Mouse (Mus musculus): ENCODE data around the gene Sectm1a.
A peak's percentile ranks its signal among the peaks of the same experiment; 100 is the strongest.
"Not testable (repeated sequence)": the region's sequence is repeated elsewhere in the genome, so short reads cannot be mapped to it uniquely, and the experiment has no call there.

Gene Sectm1a

DNA sequence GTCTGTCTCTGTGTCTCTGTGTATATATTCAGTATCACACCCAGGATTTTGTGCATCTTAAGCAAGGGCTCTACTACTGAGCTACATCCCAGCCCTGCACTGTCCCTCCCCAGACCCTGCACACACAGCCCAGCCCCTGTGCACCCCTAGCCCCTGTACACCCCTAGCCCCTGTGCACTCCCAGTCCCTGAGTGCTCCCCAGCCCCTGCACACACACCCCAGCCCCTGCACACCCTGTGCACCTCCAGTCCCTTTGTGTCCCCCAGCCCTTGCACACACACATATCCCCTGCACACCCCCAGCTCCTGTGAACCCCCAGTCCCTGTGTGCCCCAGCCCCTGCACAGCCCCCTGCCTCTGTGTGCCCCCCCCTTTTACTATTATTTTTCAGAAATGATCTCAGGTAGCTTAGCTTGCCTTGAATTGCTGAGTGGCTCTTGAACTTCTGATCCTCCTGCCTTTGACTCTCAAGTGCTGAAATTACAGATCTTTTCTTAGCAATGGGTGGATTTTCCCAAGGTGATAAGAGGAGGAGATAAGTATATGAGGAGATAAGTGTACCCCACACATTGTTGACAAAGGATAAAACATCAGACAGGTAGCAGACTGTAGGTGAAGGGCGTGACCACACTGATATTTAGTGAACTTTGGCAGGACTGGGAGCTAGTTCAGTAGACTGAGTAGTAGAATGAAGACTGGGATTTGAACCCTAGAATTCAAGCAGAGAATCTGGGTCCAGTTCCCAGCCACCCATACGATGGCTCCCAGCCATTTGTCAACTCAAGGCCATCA is 8.9 kb upstream of the Sectm1a start:
- no peak for DNase-seq

DNA sequence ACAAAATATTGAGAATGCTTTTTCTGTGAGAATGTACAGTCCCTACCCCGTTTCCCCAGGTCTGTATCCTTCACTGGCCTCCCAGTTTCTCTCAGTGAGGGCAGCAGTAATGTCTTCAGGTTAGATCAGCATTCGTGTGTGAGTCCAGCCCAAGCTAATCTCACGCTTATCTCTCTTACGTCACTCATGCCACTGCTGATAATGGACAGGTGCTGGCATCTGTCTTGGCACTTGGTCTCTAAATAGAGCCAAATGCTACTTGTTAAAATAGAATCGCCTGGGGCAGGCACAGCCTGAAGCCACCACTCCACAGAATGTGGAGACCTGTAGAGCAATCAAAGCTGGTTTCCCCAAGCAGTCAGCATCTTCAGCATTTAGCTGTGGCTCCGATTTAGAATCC is 8.0 kb upstream of the Sectm1a start:
- no peak for DNase-seq

DNA sequence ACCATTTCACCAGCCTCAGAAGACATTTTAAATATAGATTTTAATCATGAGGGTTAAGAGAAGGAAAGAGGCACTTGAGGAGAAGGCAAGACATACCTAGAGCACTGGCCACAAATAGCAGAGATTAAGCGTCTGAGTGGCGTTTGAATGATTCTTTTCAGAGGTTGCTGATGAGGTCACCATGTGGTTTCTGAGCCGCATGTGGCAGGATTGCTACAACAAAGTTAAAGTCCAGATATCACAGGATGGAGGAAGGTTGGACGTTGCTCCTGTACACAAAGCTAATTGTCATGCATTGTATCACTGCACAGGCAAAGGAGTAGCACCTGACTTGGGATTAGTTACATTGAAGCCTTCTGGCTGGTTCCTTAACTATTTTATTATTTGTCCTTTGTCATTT is 5.3 kb upstream of the Sectm1a start:
- no peak for DNase-seq

DNA sequence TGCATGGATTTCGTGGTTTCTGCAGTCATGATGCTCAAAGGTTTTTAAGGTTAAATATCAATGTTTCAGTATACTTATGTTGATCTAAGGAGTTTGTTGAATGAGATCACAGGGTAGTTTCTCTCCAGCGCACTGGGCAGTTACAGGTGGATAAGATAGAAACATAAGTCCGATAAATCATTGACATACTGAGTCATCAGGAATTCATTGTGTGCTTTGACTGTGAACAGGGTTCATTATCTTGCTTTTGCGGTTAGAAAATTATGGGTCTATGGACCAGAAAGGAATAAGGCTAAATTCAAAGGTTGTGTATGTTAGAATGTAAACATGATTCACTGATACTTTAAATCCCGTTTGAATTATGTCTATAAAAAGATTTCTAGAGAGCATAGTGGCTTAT is 4.2 kb upstream of the Sectm1a start:
- no peak for DNase-seq

DNA sequence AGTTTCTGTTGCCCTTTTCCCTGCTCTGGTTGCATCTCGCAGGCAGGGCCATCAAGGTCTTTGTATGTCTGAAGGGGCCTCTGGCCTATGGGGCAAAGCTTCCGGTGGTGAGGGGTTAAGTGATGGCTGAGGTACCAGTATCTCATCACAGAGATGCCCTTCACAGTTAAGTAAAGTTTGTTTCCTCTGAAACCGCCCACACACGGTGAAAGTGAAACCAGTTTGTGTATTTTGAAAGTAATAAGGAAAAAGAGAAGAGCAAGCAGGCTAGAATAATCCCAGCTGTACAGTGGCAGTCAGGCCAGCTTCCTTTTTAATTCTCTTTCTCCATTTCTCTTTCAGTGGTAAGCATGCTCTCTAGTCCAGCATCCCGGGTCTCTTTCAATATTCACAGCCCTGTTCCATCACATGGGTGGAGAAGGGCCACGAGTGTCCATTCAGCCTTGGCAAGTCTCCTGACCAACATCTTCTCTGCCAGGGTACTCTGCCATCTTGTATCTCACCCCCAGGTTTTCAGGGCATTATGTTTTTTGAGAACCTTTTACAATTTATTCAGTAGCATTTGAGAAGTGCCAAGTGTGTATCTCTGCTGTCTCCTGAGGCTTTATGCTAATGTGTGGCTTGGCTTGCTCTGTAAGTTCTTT is 2.0 kb upstream of the Sectm1a start:
- DNase-seq, result peak; percentile 26 to 59

DNA sequence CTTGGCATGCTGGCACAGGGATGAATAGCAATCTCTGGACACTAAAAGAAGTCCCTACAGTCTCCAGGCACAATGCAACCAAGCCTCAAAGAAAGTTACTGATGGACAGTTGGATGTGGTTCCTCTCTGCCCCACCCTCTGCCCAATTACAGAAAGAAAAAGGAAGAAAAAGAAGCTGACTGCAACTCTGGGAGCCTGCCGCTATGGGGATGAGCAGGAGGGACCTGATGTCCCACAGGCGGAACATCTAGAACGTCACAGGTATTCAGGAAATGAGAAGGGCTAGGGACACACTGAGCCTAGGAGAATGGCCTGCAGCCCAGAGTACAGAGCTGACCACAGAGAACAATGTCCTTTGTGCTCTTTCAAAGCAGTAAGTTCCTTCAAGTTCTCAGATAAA is 1.2 kb upstream of the Sectm1a start:
- no peak for DNase-seq

DNA sequence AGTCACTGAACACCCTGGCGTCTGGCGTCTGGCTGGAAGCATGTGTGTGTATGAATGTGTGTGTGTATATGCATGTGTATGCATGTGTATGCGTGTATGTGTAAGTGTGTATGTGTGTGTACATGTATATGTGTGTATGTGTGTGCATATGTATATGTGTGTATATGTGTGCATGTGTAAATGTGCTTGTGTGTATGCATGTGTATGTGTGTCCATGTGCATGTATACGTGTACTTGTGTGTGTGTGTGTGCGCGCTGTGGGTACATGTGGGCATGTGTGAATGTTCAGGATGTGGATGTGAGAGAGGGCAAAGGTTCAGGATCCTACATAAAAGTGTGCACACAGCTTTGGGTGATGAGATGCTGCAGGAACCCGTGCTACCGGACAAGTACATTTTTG is 690 bp downstream of the Sectm1a start:
- DNase-seq, result no peak

DNA sequence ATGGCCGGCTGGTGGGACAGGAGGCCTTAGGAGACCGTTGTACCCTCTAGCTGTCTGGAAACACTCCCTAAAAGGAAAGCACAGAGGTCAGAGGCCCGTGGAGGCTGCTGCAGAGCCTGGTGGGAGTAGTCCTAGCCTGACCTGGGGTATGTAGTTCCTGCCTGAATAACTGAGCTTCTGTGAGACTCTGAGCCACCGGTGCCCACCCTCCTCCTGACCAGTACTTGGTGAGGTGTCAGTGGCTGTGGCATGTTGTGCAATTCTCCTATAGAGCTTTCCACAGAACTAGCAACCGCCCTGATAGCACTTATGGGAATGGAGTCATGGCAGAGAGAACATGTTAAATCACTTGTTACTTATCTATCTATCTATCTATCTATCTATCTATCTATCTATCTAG is 5.4 kb downstream of the Sectm1a start:
- no peak for DNase-seq

DNA sequence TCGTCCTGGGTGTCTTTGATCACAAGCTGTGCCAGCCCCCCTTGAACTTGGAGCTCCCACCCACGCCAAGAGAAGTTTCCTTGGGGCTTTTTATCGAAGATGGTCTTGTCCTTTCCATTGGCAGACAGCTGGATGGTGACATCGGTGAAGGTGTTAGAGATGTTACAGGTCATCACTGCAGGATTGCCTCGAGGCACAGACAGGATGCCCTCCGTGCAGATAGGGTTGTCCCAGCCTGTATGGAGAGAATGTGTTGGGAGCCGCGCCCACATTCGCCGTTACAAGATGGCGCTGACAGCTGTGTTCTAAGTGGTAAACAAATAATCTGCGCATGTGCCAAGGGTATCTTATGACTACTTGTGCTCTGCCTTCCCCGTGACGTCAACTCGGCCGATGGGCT is 11.4 kb downstream of the Sectm1a start:
- DNase-seq, result not testable (repeated sequence)

DNA sequence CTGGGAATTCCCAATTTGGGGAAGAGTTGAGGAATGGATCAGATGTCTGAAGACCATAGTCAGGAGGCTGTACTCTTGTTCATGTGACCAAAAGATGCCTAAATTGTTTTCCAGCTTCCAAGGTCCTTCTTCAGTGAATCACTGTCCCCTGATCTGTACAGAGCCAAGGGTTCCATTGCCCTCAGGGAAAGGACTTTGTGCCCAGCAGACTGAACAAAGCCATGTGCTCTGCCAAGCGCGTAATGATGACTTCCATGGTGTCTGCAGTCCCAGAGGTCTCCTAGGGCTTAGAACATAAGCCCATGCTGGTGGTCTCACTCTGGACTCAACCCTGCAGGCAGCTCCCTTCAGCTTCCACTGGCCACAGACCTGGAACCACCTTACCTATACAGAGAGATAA is 13.1 kb downstream of the Sectm1a start:
- no peak for DNase-seq

DNA sequence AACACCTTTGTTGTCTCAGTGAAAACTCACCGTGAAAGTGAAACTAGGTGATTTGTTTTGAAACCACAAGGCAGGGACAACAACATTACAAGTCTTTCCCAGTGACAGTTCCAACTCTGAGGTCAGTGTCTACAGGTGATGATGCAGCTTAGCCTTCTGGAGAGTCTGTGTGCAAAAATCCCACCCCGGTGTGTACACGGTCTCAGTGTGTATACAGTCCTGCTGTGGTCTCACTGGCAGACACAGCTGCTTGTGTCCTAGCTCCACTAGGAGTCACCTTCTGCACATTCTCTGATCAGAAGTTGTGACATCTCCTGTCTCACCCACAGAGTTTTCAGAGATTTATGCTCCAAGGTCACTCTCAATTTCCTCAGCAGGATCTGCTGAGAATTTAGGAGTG is 16.8 kb downstream of the Sectm1a start:
- no peak for DNase-seq

DNA sequence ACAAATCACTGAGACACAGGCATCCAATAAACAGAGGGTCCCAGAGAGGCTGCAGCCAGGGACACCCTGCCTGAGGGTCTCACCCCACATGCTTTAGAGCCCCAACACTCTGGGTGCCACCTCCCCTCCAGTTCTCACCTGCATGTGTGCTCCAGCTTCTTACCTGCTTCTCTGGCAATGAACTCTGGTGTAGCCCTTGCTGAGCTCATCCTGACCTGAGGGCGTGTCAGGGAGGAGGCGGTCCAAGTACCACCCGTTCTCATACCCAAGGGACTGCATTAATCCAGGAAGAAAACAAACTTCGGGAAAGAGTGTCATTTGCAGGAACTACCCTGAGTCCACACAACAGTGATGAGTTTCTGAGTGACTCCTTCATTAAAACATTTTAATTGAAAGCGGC is 17.6 kb downstream of the Sectm1a start, which contains the start of gene Sectm1b:
TSS of gene Sectm1b (minus strand) at position 191 of the 400 bp plus-strand sequence.
- no peak for DNase-seq

DNA sequence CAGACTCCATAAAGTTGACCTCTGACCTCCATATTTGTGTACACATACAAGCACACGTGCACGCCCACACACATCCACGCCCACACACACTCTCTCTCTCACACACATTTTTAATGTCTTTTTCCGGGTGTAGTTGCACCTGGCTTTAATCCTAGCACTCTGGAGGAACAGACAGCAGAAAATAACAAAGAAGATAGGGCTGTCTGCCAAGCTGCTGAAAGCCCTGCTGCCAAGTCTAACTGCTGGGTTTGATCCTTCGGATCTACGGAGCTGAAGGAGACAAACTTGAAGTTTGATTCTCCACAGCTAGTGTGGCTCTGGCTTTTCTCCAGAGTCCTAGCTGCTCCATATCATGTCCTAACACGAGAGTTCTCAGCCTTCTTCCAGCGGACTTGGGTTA is 19.4 kb downstream of the Sectm1a start:
- no peak for DNase-seq

DNA sequence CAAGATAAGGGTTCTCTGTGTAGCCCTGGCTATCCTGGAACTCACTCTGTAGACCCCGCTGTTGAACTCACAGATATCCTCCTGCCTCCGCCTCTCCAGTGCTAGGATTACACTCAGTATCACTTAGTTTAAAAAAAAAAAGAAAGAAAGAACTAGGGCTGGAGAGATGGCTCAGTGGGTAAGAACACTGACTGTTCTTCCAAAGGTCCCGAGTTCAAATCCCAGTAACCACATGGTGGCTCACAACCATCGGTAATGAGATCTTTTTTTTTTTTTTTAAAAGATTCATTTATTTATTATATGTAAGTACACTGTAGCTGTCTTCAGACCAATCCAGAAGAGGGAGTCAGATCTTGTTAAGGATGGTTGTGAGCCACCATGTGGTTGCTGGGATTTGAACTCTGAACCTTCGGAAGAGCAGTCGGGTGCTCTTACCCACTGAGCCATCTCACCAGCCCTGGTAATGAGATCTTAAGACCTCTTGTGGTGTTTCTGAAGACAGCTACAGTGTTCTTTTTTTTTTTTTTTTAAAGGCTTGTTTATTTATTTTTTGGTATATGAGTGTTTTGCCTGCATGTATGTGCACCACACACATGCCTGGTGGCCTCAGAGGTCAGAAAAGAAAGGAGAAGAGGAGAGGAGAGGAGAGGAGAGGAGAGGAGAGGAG is 20.5 kb downstream of the Sectm1a start:
- not testable (repeated sequence) for DNase-seq

DNA sequence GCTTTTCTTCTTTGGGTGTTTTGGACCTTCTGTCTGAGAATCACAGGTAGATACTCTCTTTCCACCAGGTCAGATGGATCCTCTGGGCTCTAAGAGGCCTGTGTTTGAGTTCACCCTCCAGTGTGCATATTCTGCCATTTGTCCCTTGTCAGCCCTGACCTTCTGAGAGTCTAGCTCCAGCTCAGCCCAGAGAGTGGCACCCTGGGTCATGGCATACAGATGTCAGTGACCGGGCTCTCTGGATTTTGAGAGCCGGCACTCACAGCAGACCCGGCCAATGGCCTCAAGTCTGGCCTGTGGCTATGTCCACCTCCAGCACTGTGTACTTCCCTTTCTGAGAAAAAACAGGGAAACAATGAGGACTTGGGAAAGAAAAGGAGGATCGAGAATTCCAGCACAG is 21.5 kb downstream of the Sectm1a start:
- DNase-seq, result no peak

DNA sequence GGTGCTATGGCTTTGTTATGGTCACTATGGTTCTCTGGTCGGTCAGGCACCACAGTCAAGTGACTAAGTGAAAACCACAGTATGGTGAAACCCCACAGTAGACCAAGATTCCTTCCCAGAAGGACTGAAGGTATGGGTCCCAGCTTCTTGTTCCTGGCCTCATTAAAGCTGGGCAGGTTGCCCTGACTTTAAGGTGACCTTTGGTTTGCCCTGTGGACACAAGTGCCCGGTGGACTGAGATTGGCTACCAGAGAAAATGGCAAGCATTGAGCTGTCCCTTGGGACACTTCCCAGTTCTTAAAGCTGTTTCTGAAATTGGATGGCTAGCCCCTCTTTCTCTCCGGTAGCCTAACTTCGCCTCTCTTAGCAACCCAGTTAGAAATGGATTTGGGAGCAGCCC is 22.1 kb downstream of the Sectm1a start:
- no peak for DNase-seq

DNA sequence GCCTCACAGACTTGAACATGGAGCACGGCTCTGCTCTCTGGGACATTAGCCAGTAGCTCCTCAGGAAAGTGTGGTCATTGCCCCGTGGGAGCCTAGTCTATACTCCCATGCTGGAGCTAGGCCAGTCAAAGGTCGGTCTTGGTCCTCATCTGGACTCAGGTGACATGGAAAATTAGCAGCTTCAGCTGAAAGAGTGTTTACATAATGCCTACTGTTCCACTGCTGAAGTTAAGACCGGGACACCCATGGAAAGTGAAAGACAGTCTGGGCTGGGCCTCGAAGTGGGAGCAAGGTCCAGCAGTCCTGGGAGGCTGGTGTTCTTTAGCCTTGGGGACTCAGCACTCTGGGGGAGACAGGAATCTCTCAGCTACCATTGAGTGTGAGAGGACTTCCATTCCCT is 22.9 kb downstream of the Sectm1a start:
- DNase-seq, result no peak

DNA sequence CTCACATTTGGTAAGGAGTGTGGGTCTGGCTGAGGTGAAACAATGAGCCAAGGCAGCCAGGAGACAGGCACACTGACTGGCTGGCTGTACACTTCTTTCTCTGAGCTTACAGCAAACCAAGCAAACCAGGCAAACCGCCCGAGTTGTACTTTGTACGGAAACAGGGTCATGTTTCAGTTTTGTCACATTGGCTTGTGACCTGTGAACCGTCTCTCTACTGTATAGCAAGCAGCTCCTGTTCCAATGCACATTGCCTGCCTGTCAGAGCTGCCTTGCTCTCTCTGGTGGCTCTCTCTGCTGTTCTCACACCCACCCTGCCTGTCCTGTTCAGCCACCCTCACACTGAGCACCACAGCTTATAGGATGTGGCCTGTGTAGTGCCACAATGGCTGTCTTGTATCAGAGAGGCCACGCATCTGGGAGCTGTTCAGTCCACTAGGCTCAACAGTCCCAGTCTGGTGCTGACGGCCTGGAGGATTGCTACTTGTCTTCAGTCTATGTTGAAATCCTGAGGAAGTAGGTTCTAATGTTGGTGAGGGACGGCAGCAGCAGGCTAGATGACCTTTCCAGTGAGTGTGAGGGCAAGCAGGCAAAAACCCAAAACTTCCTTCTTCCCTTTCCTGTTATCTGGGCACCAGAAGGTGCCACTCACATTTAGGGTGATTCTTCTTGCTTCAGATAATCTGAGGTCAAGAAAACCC is 24.3 kb downstream of the Sectm1a start:
- DNase-seq, result no peak

DNA sequence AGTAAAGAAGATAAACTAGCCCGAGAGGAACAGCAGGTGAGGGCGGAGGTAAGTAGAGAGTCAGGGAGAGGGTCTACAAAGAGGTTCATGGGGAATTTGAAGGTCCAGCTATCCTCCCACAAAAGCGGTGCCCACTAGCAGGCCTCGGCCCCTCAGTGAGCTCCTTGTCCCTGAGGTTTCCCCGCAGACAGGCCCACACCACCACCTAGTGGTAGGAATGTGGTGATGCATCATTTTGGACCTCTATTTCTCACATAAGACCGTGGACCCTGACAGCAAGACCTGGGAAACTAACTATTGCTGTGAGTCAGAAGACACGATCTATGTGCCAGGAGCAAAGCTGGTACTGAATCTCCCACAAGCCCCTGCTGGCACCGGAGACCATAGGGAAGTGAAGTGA is 27.5 kb downstream of the Sectm1a start:
- peak; percentile 30 to 71 for DNase-seq

DNA sequence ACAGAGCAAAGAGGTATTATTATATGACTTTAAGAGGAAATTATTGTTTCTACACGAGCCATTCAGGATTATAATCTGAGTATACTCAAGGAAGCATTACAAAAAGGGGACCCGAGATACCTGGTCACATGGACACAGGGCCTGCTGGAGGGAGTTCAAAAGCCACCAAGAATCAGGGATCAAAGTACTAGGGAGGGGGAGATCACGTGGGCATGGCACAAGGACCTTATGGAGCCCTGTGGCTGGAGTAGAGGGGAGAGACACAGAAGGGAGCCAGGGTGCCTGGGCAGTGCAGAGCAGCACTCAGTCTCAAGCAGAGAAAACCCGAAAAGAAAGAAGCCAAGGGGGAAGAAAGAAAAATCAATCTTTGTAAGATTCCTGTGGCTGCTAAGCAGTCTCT is 28.6 kb downstream of the Sectm1a start:
- DNase-seq, result no peak

DNA sequence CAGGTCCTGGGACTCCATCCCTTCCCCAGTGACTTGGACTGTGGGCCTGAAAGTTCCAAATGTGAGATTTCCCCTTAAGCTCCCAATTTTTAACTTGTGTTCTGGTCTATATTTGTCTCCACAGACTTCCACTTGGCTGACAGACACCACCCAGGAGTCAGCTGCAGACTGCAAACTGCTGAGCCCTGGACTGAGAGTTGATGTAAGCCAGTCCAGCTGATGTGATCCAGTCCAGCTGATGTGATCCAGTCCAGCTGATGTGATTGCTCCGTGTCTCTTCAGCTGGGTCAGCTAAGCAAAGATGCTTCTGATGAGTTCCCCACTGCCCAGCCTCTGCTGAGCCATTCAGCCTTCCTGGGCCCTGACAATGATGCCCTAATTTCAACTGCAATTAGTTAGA is 29.2 kb downstream of the Sectm1a start:
- DNase-seq, result no peak

DNA sequence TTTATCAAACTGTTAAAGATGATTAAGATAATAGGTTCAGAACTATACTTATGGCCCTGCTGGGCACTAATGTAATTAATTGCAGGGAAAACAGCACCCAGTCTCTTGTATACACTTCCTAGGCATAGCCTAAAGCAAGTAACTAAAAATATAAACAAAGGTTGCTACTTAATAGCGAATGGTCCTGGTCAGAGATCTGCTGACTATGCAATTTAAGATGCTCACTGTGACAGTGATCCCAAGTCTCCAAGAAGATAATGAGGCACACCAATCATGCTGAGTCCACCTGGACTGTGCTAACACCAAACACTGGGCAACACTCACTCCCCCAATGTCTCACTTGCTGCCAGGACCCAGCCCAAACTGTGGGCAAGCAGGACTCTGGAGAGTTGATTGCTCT is 31.2 kb downstream of the Sectm1a start:
- no peak for DNase-seq

DNA sequence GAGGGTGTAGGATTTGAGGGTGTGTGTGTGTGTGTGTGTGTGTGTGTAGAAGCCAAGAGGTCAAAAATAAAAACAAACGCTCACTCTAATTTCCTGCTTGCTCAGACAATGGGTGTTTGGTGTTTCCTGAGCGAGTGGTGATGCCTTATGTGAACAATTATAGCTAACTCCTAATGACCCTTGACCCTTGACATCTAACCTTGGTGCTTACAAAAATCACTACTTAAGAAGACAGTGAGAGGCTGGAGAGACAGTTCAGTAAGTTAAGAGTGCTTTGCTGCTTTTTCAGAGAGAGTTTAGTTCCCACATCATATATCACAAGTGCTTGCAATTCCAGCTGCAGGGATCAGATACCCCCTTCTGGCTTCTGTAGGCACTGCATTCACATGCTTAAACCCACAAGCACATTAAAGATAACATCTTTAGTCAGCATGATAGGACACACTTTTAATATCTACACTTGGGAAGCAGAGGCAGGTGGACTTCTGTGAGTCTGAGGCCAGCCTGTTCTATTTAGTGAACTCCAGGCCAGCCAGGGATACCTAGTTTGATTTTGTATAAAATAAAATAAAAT is 33.1 kb downstream of the Sectm1a start:
- DNase-seq, result no peak

All from spleen, adult 18-20 months (tissue).